Mouse (Mus musculus) neural tube, embryonic 14.5 days (tissue): Measurements from ENCODE around the gene Atad1. TPM values are rescaled to one million over a fixed set of nuclear protein-coding genes. Genes with fewer than 3 reads are reported as not detected.
"Not testable (repeated sequence)": the region's sequence is repeated elsewhere in the genome, so short reads cannot be mapped to it uniquely, and the experiment has no call there.

Experiments used
- ATAC-seq: fragments of 200-750 bp; cut with Nextera tagmentation; 2 replicates; pipeline ENCODE4 v1.8.0; 2017; ENCODE audit warnings: low read depth, mild to moderate bottlenecking, moderate TSS enrichment, moderate library complexity
- H3K27ac ChIP-seq: fragments of 300-500 bp; sonication (generic); 2 replicates; pipeline ENCODE4 v1.5.1; 2014; ENCODE audit warnings: low read depth, mild to moderate bottlenecking, control low read depth, low read length, moderate library complexity, mixed read lengths
- H3K27me3 ChIP-seq: fragments of 300-500 bp; sonication (generic); 2 replicates; pipeline ENCODE4 v1.6.1; 2014; ENCODE audit warnings: low read length; ENCODE audit not compliant: control insufficient read depth, insufficient read depth
- H3K36me3 ChIP-seq: fragments of 300-500 bp; sonication (generic); 2 replicates; pipeline ENCODE4 v1.6.1; 2014; ENCODE audit warnings: low read length, mixed read lengths; ENCODE audit not compliant: control insufficient read depth, insufficient read depth
- H3K4me1 ChIP-seq: fragments of 300-500 bp; sonication (generic); 2 replicates; pipeline ENCODE4 v1.6.1; 2014; ENCODE audit warnings: low read length; ENCODE audit not compliant: control insufficient read depth, insufficient read depth
- H3K4me2 ChIP-seq: fragments of 300-500 bp; sonication (generic); 2 replicates; pipeline ENCODE4 v1.6.1; 2014; ENCODE audit warnings: mild to moderate bottlenecking, low read depth, low read length, control low read depth
- H3K4me3 ChIP-seq: fragments of 300-500 bp; sonication (generic); 2 replicates; pipeline ENCODE4 v1.5.1; 2014; ENCODE audit warnings: low read depth, low read length, control low read depth, mixed read lengths
- H3K9ac ChIP-seq: fragments of 300-500 bp; sonication (generic); replicated peaks from 2 replicates; pipeline ENCODE4 v1.6.1; 2014; ENCODE audit warnings: low read depth, mild to moderate bottlenecking, control low read depth, low read length, mixed read lengths
- H3K9me3 ChIP-seq: fragments of 300-500 bp; sonication (generic); 2 replicates; pipeline ENCODE4 v1.6.1; 2016; ENCODE audit warnings: low read length; ENCODE audit not compliant: control insufficient read depth
- WGBS: fragments of 180-500 bp; shearing (Covaris S2); extraction: QIAGEN DNeasy Blood & Tissue Kit; methylation state at CpG from one replicate; pipeline ENCODE4 v1.1.7; 2014; 5-methylcytosine and 5-hydroxymethylcytosine counted together
- polyA plus RNA-seq: library from polyadenylated mRNA; unstranded; fragments of >200 nt; fragmentation: Nextera tagmentation; extraction: Ambion mirVana; gene quantifications from 2 replicates; pipeline ENCODE4 v1.2.1, GENCODE M21; 2014

Gene Atad1
- polyA plus RNA-seq, 1 experiment from 2014 or later: 140 TPM

DNA sequence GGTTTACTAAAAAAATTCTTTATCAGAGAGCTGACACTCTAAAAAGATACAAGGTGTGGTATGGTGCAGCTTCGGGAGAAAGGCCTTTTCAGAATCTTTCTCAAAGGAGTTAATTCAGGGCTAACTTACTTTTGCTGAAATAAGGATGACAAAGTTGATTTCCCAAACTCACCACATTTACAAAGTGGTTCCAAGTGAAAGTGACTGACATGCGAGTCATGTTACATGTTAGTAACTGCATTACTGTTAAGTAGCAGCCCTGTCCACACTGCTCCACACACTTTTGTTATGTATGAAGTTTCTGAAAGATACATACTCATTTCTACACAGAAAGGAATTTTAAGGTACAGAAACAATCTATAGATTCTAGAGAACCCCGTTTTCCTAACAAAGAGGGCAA is 63.8 kb downstream of the Atad1 start:
- Histone ChIP-seq H3K9me3 (no peaks in the 10 kb centered on the region), H3K4me1 (no peaks in the 10 kb centered on the region), H3K4me2 (no peak overlapping the region), H3K27ac (no peak overlapping the region), H3K27me3 (no peaks in the 10 kb centered on the region), H3K4me3 (no peak overlapping the region), H3K36me3 (peaks cover 20% of the 10 kb centered on the region; the same call in 1 of the 2 replicates), H3K9ac (no peak overlapping the region)
- no peak for ATAC-seq
- WGBS: 92% methylated on average over 3 of the region's 3 CpGs

DNA sequence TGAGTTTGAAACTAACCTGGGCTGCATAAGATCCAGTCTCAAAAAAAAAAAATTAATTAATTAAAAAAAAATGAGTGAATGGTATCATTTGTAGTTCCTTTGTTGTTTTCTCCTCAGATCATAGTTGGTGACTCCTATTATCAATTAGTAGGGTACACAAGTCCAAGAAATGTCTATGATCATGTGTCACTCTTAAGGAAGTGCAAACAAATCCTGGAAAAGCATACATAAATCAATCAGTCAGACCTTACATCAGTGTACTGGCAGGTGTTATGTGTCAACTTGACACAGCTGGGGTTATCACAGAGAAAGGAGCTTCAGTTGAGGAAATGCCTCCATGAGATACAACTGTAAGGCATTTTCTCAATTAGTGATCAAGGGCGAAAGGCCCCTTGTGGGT is 71.8 kb downstream of the Atad1 start:
- 93% methylated on average over 1 of the region's 1 CpGs for WGBS
- not testable (repeated sequence) for H3K9ac ChIP-seq

DNA sequence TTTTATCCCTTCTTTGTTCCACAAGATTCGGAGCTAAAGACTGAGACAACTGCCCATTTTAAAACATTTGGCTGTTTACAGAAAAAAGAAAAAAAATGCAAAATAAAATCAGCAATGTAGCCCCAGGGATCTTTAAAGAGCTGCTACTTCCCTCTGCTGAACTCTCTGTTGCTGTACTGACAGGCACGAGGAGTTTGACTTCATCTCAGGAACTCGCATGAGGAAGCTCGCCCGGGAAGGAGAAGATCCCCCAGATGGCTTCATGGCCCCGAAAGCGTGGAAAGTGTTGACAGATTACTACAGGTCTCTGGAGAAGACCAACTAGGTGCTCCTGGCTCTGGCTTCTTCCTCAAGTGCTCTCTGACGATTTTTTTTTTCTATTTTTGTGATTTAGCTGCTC is 74.3 kb downstream of the Atad1 start:
- no peaks in the 10 kb centered on the region for H3K36me3 ChIP-seq
- ATAC-seq: no peak
- no peaks in the 10 kb centered on the region for H3K4me1 ChIP-seq
- H3K9ac ChIP-seq: no peak overlapping the region
- H3K4me3 ChIP-seq: no peak overlapping the region
- no peaks in the 10 kb centered on the region for H3K9me3 ChIP-seq
- H3K27me3 ChIP-seq: no peaks in the 10 kb centered on the region
- H3K27ac ChIP-seq: no peak overlapping the region
- no peak overlapping the region for H3K4me2 ChIP-seq
- 89% methylated on average over 8 of the region's 8 CpGs for WGBS

More for the DNA sequence above, 71.8 kb downstream of the Atad1 start:
- not testable (repeated sequence) for H3K4me2 ChIP-seq, H3K27me3 ChIP-seq, H3K9me3 ChIP-seq, ATAC-seq, H3K4me1 ChIP-seq, H3K27ac ChIP-seq, H3K4me3 ChIP-seq, H3K36me3 ChIP-seq

DNA sequence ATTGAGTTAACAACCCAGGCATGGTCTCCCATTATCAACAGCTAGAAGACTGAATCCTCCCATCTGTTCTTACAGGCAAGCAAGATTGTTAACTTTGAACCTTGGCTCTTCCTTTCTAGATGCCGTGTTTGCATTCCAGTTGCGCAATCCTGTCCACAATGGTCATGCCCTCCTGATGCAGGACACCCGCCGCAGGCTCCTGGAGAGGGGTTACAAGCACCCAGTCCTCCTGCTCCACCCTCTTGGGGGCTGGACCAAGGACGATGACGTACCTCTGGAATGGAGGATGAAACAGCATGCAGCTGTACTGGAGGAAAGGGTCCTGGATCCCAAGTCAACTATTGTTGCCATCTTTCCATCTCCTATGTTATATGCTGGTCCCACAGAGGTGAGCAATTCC is 76.7 kb downstream of the Atad1 start:
- 88% methylated on average over 6 of the region's 6 CpGs for WGBS
- Histone ChIP-seq H3K9ac (no peak overlapping the region), H3K27me3 (no peaks in the 10 kb centered on the region)

DNA sequence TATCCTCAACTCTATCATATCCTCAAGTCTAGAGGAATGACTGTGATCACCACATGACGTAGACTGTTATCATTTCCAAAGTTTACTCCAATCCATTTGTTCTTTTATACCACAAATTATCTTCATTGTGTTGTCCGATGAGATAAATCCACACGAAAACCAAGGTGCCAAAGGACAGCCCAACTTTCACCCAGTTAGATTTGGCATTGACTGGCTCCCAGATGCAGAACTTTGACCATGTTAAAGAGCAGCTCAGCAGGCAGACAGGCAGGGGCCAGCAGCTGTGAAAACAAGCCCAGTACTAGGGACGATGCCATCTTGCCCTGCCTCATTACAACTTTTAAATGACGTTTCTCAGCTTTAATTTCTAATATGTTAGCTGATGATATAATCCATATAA is 80.2 kb downstream of the Atad1 start:
- WGBS: 87% methylated on average over 5 of the region's 5 CpGs
- Histone ChIP-seq H3K4me3 (no peak overlapping the region), H3K4me1 (no peaks in the 10 kb centered on the region), H3K27me3 (no peaks in the 10 kb centered on the region), H3K4me2 (no peak overlapping the region), H3K9me3 (no peaks in the 10 kb centered on the region), H3K36me3 (no peaks in the 10 kb centered on the region), H3K9ac (no peak overlapping the region), H3K27ac (no peak overlapping the region)
- no peak for ATAC-seq

More for the DNA sequence above, 76.7 kb downstream of the Atad1 start:
- Histone ChIP-seq H3K4me3 (no peak overlapping the region), H3K9me3 (no peaks in the 10 kb centered on the region), H3K27ac (no peak overlapping the region), H3K36me3 (no peaks in the 10 kb centered on the region), H3K4me2 (no peak overlapping the region), H3K4me1 (no peaks in the 10 kb centered on the region)
- no peak for ATAC-seq

DNA sequence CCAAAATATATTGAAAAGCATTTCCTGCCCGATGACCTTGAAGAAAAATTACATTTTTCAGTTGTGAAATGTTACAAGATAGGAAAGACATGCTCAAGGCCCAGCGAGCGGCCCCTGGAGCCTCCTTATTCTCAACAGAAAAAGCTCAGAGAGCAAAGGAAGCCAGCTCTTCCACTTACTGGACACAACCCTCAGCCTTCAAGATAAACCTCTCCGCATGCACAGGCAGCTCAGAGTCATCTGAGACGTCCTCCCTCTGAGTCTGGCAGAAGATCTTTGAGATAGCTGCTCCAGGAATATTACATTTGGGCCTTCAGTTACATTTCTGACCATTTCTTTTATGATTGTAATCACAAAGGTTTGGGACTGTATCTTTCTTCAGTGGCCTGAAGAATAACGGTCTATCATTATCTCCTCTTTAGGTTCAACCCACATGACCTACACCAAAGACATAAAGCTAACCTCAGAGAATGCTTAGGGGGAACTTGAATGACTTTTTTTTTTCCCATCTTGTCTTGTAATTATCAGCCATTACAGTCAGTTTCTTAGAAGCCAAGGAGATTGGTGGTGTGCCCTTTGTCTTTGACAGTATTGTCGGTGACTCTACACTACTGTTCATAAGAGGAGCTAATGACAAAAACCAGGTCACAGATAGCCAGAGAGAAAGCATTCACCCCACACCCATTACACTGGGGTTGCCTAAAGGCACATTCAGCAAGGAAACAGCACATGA is 85.8 kb downstream of the Atad1 start:
- no peak overlapping the region for H3K9ac ChIP-seq
- H3K4me1 ChIP-seq: no peaks in the 10 kb centered on the region
- 90% methylated on average over 7 of the region's 7 CpGs for WGBS
- H3K4me3 ChIP-seq: no peak overlapping the region
- no peaks in the 10 kb centered on the region for H3K9me3 ChIP-seq
- H3K36me3 ChIP-seq: no peaks in the 10 kb centered on the region
- H3K4me2 ChIP-seq: no peak overlapping the region
- no peaks in the 10 kb centered on the region for H3K27me3 ChIP-seq
- no peak overlapping the region for H3K27ac ChIP-seq
- no peak for ATAC-seq

DNA sequence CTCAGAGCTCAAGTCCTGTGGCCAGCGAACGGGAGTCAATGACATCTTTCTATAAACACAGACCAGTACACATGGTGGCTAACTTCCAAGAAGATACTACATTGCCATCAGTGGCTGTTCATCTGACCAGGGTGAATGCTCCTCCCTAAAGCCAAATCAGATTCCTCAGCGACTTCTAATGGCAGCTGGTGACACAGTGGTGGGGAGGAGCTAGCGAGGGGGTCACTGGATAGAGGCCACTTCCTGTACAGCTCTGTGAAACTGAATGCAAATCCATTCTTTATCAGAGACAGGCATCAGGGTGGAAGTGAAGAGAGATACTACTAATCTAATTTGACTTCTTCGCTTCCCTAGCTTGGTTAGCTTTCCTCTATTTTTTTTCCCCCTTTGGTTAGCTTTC is 86.5 kb downstream of the Atad1 start:
- no peak overlapping the region for H3K9ac ChIP-seq
- no peak overlapping the region for H3K27ac ChIP-seq
- ATAC-seq: no peak
- H3K36me3 ChIP-seq: no peaks in the 10 kb centered on the region
- H3K4me3 ChIP-seq: no peak overlapping the region
- no peaks in the 10 kb centered on the region for H3K9me3 ChIP-seq
- no peaks in the 10 kb centered on the region for H3K27me3 ChIP-seq
- H3K4me1 ChIP-seq: no peaks in the 10 kb centered on the region
- no peak overlapping the region for H3K4me2 ChIP-seq
- 91% methylated on average over 5 of the region's 5 CpGs for WGBS

DNA sequence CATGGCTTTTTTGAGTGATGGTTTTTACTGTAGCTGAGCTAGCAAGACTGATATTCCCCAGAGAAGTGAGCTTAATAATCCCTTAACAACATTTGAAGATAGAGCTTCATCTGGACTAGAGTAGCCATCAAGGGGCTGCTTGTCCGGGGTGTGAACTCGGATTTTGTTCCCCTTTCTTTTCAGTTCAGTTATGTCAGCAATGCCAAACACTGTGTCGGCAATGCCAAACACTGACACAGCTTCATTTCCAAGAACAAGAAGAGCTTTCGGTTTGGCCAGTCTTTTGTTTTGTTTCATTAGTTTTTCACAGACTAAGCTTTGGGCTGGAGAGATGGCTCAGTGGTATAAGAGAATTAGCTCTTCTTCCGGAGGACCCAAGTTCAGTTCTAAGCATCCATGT is 88.5 kb downstream of the Atad1 start:
- Histone ChIP-seq H3K9me3 (no peaks in the 10 kb centered on the region), H3K36me3 (no peaks in the 10 kb centered on the region), H3K27me3 (no peaks in the 10 kb centered on the region), H3K9ac (no peak overlapping the region), H3K4me3 (no peak overlapping the region), H3K4me1 (no peaks in the 10 kb centered on the region), H3K4me2 (no peak overlapping the region), H3K27ac (no peak overlapping the region)
- no peak for ATAC-seq
- 96% methylated on average over 5 of the region's 5 CpGs for WGBS

DNA sequence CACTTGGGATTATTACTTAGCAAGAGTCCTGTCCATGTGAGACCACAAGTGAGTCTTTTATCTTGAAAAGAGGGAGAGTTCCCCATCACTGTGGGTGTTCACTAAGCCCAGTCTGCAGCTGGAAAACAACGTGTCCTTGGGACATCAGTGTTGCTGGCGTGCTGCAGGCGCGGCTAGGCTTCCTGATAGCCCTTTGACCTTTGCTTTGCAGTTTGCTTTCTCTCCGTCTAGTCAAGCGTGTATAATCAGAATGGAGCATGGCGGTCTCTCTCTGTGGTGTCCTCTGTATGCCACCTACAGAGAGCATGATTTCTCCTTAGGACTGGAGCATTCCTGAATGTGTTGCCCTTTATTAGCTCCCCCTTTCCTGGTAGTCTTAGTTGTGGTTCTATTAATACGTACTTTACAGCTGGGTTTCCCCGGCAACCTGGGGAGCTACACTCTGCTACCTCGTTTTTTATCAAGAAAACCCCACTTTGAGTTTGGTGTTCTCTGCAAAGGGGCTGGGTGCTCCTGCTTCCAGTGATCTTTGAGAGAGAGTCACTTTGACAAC is 91.5 kb downstream of the Atad1 start:
- ATAC-seq: no peak
- H3K4me2 ChIP-seq: no peak overlapping the region
- H3K4me3 ChIP-seq: no peak overlapping the region
- H3K27ac ChIP-seq: no peak overlapping the region
- no peaks in the 10 kb centered on the region for H3K9me3 ChIP-seq
- H3K36me3 ChIP-seq: no peaks in the 10 kb centered on the region
- 20% methylated on average over 10 of the region's 10 CpGs for WGBS
- H3K27me3 ChIP-seq: no peaks in the 10 kb centered on the region
- no peaks in the 10 kb centered on the region for H3K4me1 ChIP-seq
- no peak overlapping the region for H3K9ac ChIP-seq
